Mouse (Mus musculus): ENCODE results near the gene 3100002H09Rik.

3100002H09Rik gene

GRCm38 (mm10) chr4:124615406-124615960, 4.9 kb upstream of the 3100002H09Rik start:
- DNase-seq (ENCODE audit: low spot score): no peak

GRCm38 (mm10) chr4:124614189-124614588, 3.6 kb upstream of the 3100002H09Rik start:
- no peak for DNase-seq (ENCODE audit: low spot score)

GRCm38 (mm10) chr4:124611768-124612167, 1.2 kb upstream of the 3100002H09Rik start:
- DNase-seq (ENCODE audit: low spot score): no peak

- no peak for DNase-seq (ENCODE audit: low spot score)
Measured at GRCm38 (mm10) chr4:124610066-124610465, 537 bp downstream of the 3100002H09Rik start.

GRCm38 (mm10) chr4:124607166-124607565, 3.4 kb downstream of the 3100002H09Rik start:
- DNase-seq (ENCODE audit: low spot score): no peak

- DNase-seq (ENCODE audit: low spot score): no peak
Measured at GRCm38 (mm10) chr4:124606180-124606579, 4.4 kb downstream of the 3100002H09Rik start.

- no peak for DNase-seq (ENCODE audit: low spot score)
Measured at GRCm38 (mm10) chr4:124605255-124605654, 5.3 kb downstream of the 3100002H09Rik start.

GRCm38 (mm10) chr4:124603712-124604111, 6.9 kb downstream of the 3100002H09Rik start:
- DNase-seq (ENCODE audit: low spot score): no peak

GRCm38 (mm10) chr4:124595929-124596328, 14.7 kb downstream of the 3100002H09Rik start:
- no peak for DNase-seq (ENCODE audit: low spot score)

GRCm38 (mm10) chr4:124594933-124595332, 15.7 kb downstream of the 3100002H09Rik start:
- peak; percentile 10 for DNase-seq (ENCODE audit: low spot score)

GRCm38 (mm10) chr4:124593691-124594090, 16.9 kb downstream of the 3100002H09Rik start:
- DNase-seq (ENCODE audit: low spot score): no peak

- no peak for DNase-seq (ENCODE audit: low spot score)
Measured at GRCm38 (mm10) chr4:124593210-124593609, 17.4 kb downstream of the 3100002H09Rik start.

GRCm38 (mm10) chr4:124592241-124592640, 18.4 kb downstream of the 3100002H09Rik start:
- DNase-seq (ENCODE audit: low spot score): no peak

- DNase-seq (ENCODE audit: low spot score): no peak
Measured at GRCm38 (mm10) chr4:124580695-124581094, 29.9 kb downstream of the 3100002H09Rik start.

- no peak for DNase-seq (ENCODE audit: low spot score)
Measured at GRCm38 (mm10) chr4:124575955-124576445, 34.6 kb downstream of the 3100002H09Rik start.

GRCm38 (mm10) chr4:124575269-124575954, 35.2 kb downstream of the 3100002H09Rik start:
- no peak for DNase-seq (ENCODE audit: low spot score)

- no peak for DNase-seq (ENCODE audit: low spot score)
Measured at GRCm38 (mm10) chr4:124573586-124573985, 37.0 kb downstream of the 3100002H09Rik start.

GRCm38 (mm10) chr4:124570977-124571376, 39.6 kb downstream of the 3100002H09Rik start:
- DNase-seq (ENCODE audit: low spot score): peak; percentile 46

- no peak for DNase-seq (ENCODE audit: low spot score)
Measured at GRCm38 (mm10) chr4:124569661-124570060, 40.9 kb downstream of the 3100002H09Rik start.

- no peak for DNase-seq (ENCODE audit: low spot score)
Measured at GRCm38 (mm10) chr4:124563371-124563770, 47.2 kb downstream of the 3100002H09Rik start.

GRCm38 (mm10) chr4:124562721-124563120, 47.9 kb downstream of the 3100002H09Rik start:
- DNase-seq (ENCODE audit: low spot score): no peak

All from ovary, postnatal 14 days (tissue).